Mouse (Mus musculus) cerebellum, adult 11 months (tissue): ENCODE data around the gene Tmem114.

Source experiments
- DNase-seq: peaks from one replicate; pipeline ENCODE4 v3.0.0; 2022

Tmem114 gene

GRCm38 (mm10) chr16:8424971-8425330, at the start of gene Tmem114:
Tmem114 (minus strand) TSS chr16:8425136.
- peak; percentile 19 for DNase-seq

- peak; percentile 91 for DNase-seq
Measured at GRCm38 (mm10) chr16:8470603-8471481, 45.9 kb upstream of the Tmem114 start, which contains the start of gene Mettl22. Mettl22 (plus strand) TSS chr16:8470788.

GRCm38 (mm10) chr16:8470132-8470531, 45.2 kb upstream of the Tmem114 start:
- DNase-seq: no peak

- DNase-seq: peak; percentile 39
Measured at GRCm38 (mm10) chr16:8459098-8459497, 34.2 kb upstream of the Tmem114 start.

- no peak for DNase-seq
Measured at GRCm38 (mm10) chr16:8458391-8458790, 33.5 kb upstream of the Tmem114 start.

- no peak for DNase-seq
Measured at GRCm38 (mm10) chr16:8455221-8455620, 30.3 kb upstream of the Tmem114 start.

GRCm38 (mm10) chr16:8453301-8453700, 28.4 kb upstream of the Tmem114 start:
- no peak for DNase-seq

- no peak for DNase-seq
Measured at GRCm38 (mm10) chr16:8446256-8446655, 21.3 kb upstream of the Tmem114 start.

GRCm38 (mm10) chr16:8444911-8445310, 20.0 kb upstream of the Tmem114 start:
- no peak for DNase-seq

GRCm38 (mm10) chr16:8432616-8433015, 7.7 kb upstream of the Tmem114 start:
- DNase-seq: no peak

GRCm38 (mm10) chr16:8429531-8429930, 4.6 kb upstream of the Tmem114 start:
- no peak for DNase-seq

GRCm38 (mm10) chr16:8425736-8426135, 800 bp upstream of the Tmem114 start:
- no peak for DNase-seq

- DNase-seq: no peak
Measured at GRCm38 (mm10) chr16:8424161-8424970, 570 bp downstream of the Tmem114 start.

GRCm38 (mm10) chr16:8423626-8424114, 1.3 kb downstream of the Tmem114 start:
- no peak for DNase-seq

GRCm38 (mm10) chr16:8420842-8421241, 4.1 kb downstream of the Tmem114 start:
- DNase-seq: no peak

- DNase-seq: peak; percentile 49
Measured at GRCm38 (mm10) chr16:8420381-8420780, 4.6 kb downstream of the Tmem114 start.

GRCm38 (mm10) chr16:8419666-8420065, 5.3 kb downstream of the Tmem114 start:
- DNase-seq: no peak

- no peak for DNase-seq
Measured at GRCm38 (mm10) chr16:8418126-8418525, 6.8 kb downstream of the Tmem114 start.

GRCm38 (mm10) chr16:8417011-8417720, 7.8 kb downstream of the Tmem114 start:
- DNase-seq: no peak

GRCm38 (mm10) chr16:8415996-8416395, 8.9 kb downstream of the Tmem114 start:
- DNase-seq: no peak

GRCm38 (mm10) chr16:8413441-8413840, 11.5 kb downstream of the Tmem114 start:
- no peak for DNase-seq

- peak; percentile 17 for DNase-seq
Measured at GRCm38 (mm10) chr16:8412213-8412612, 12.7 kb downstream of the Tmem114 start.

- DNase-seq: no peak
Measured at GRCm38 (mm10) chr16:8409197-8409596, 15.7 kb downstream of the Tmem114 start.
